Mouse (Mus musculus): ENCODE measurements around the gene Glo1. TPM values are rescaled to one million over a fixed set of nuclear protein-coding genes. Genes with fewer than 3 reads are reported as not detected.

The Glo1 gene
- total and polyA plus RNA-seq, 3 experiments, result 65.7 to 164 (median 146) TPM

DNA sequence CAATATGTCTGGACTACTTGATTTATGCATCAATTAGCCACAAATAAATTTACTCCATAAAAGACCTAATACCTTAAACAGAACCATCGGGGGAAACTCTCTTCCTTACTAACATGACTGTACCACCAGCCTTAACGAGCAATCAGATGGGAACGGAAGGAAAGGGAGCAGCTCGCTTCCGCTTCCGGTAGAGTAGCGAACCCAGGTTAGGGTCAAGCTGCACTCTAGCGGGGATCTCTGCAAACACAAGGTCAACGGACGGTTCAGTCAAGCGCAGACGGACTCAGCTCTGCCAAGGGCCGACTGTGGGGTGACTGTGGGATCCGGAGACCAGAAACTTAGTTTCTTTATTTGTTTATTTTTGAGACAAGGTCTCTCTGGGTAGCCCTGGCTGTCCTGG, 24.5 kb downstream of the Glo1 start:
- H3K4me1 ChIP-seq (ENCODE audit: control insufficient read depth, insufficient read depth, low read length), result no peaks in the 10 kb centered on the region; the same call in 1 of the 2 replicates
- no peaks in the 10 kb centered on the region for H3K27me3 ChIP-seq (ENCODE audit: control insufficient read depth, insufficient read depth, low read length)
- TF ChIP-seq CTCF (IDR thresholded peaks at IDR 0.05) (0 out of 2 replicates have a peak, but pooled peaks have one; percentile 8), EP300 (IDR thresholded peaks at IDR 0.05; ENCODE audit: insufficient read depth, low read depth, low read length) (no peak), POLR2A (IDR thresholded peaks at IDR 0.05; ENCODE audit: insufficient read depth, low read depth, low read length) (no peak)
- 81% methylated on average over 14 of the region's 14 CpGs for WGBS
- H3K27ac ChIP-seq, result no peak overlapping the region
- no peak overlapping the region for H3K4me3 ChIP-seq
- no peak overlapping the region for H3K9ac ChIP-seq (ENCODE audit: low read depth, low read length)
- peak in 1 of 2 experiments; percentile 22 for DNase-seq
- intact Hi-C loops (cut with DNase I), result no loop called here
- H3K36me3 ChIP-seq (ENCODE audit: control insufficient read depth, insufficient read depth, low read length), result no peaks in the 10 kb centered on the region
- H3K79me2 ChIP-seq (replicated peaks; ENCODE audit: control insufficient read depth, insufficient read depth, low read length), result no peaks in the 10 kb centered on the region

DNA sequence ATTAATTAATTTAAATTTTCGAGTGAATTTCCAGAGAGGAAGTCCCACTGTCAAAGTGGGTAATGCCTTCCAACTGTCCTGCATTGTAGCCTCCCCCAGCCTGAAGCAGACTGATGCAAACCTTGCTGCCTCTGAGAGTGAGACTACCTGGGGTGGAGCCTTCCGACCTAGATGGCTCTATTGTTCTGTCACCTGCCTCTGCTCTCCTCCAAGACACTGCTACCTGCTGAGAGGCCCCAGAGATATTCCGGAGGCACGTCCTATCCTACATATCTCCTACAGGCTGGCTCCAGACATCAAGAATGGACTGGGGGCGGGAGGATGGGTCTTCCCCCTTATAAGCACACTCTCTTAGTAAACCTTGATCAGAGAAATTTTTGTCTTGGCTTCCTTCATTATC, 28.4 kb downstream of the Glo1 start:
- intact Hi-C loops (cut with DNase I), result no loop called here
- no peak overlapping the region for H3K9ac ChIP-seq (ENCODE audit: low read depth, low read length)
- WGBS, result 89% methylated on average over 5 of the region's 5 CpGs
- no peaks in the 10 kb centered on the region; the same call in 1 of the 2 replicates for H3K36me3 ChIP-seq (ENCODE audit: control insufficient read depth, insufficient read depth, low read length)
- no peak for DNase-seq
- no peak overlapping the region for H3K4me3 ChIP-seq
- TF ChIP-seq CTCF (IDR thresholded peaks at IDR 0.05), result no peak
- H3K27me3 ChIP-seq (ENCODE audit: control insufficient read depth, insufficient read depth, low read length), result no peaks in the 10 kb centered on the region
- no peak overlapping the region for H3K27ac ChIP-seq
- H3K4me1 ChIP-seq (ENCODE audit: control insufficient read depth, insufficient read depth, low read length), result no peaks in the 10 kb centered on the region; the same call in 1 of the 2 replicates
- no peaks in the 10 kb centered on the region for H3K79me2 ChIP-seq (replicated peaks; ENCODE audit: control insufficient read depth, insufficient read depth, low read length)

DNA sequence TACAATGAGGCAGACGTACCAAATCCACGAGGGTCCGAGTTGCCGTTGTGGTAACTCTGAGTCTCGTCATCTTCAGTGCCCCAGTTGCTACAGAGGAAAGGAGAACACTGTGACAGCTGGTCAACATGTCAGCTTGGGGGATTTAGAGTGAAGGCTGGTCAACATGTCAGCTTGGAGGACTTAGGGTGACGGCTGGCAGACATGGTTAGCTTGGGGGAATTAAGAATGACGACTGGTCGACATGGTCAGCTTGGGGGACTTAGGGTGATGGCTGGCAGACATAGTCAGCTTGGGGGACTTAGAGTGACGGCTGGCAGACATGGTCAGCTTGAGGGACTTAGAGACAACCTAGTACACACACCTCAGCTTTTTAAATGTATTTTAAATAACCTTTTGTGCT, 28.9 kb downstream of the Glo1 start:
- Histone ChIP-seq H3K27ac (no peak overlapping the region), H3K9ac (ENCODE audit: low read depth, low read length) (no peak overlapping the region), H3K36me3 (ENCODE audit: control insufficient read depth, insufficient read depth, low read length) (no peaks in the 10 kb centered on the region; the same call in 1 of the 2 replicates), H3K79me2 (replicated peaks; ENCODE audit: control insufficient read depth, insufficient read depth, low read length) (no peaks in the 10 kb centered on the region), H3K4me1 (ENCODE audit: control insufficient read depth, insufficient read depth, low read length) (no peaks in the 10 kb centered on the region; the same call in 1 of the 2 replicates), H3K4me3 (no peak overlapping the region), H3K27me3 (ENCODE audit: control insufficient read depth, insufficient read depth, low read length) (no peaks in the 10 kb centered on the region)
- no peak for TF ChIP-seq POLR2A (IDR thresholded peaks at IDR 0.05; ENCODE audit: insufficient read depth, low read depth, low read length)
- intact Hi-C loops (cut with DNase I), result no loop called here
- WGBS, result 96% methylated on average over 9 of the region's 9 CpGs
- no peak for DNase-seq

DNA sequence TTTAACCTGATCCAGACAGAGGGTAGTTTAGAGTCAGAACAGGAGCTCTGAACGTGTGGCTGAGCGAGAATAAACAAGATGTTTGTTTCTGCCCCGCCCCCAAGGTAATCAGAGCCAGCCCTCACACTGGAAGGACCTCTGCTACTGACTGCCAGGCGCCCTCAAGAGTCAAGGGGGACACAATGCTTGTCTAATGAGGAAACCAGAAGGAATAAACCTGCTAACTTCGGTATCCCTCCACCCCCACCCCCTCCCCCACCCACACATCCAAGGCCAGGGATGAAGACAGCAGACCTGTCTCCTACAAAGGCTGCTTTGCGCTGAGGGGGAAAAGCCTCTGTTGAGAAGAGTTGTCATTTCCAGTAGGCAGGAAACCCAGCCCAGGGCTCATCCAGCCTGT, 31.8 kb downstream of the Glo1 start:
- H3K27ac ChIP-seq, result no peak overlapping the region
- no peak for TF ChIP-seq EP300 (IDR thresholded peaks at IDR 0.05; ENCODE audit: insufficient read depth, low read depth, low read length)
- TF ChIP-seq POLR2A (IDR thresholded peaks at IDR 0.05; ENCODE audit: insufficient read depth, low read depth, low read length), result no peak
- TF ChIP-seq CTCF (IDR thresholded peaks at IDR 0.05), result no peak
- no peak overlapping the region for H3K9ac ChIP-seq (ENCODE audit: low read depth, low read length)
- H3K27me3 ChIP-seq (ENCODE audit: control insufficient read depth, insufficient read depth, low read length), result no peaks in the 10 kb centered on the region
- intact Hi-C loops (cut with DNase I), result no loop called here
- H3K79me2 ChIP-seq (replicated peaks; ENCODE audit: control insufficient read depth, insufficient read depth, low read length), result no peaks in the 10 kb centered on the region
- no peaks in the 10 kb centered on the region for H3K4me1 ChIP-seq (ENCODE audit: control insufficient read depth, insufficient read depth, low read length)
- H3K4me3 ChIP-seq, result no peak overlapping the region
- 49% methylated on average over 6 of the region's 6 CpGs for WGBS
- DNase-seq, result no peak
- H3K36me3 ChIP-seq (ENCODE audit: control insufficient read depth, insufficient read depth, low read length), result no peaks in the 10 kb centered on the region; the same call in 1 of the 2 replicates

DNA sequence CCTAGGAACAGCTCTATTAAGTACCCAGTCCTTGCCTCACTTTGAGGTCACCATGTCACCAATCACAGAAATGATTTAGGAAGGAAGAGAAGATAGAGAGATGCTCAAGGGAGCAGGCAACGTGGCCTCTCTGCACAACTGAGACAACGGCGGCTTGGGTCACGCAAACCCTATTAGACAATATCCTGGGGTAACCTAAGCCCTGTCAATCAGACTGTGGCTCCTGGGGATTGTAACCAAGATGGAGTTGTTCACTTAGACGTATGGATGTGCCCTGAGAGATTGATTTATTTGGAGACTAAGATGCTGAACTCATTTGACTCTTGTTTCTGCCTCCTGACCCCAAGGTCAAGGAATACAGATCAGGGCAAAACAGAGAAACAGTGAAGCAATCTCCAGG, 32.3 kb downstream of the Glo1 start:
- Histone ChIP-seq H3K79me2 (replicated peaks; ENCODE audit: control insufficient read depth, insufficient read depth, low read length) (no peaks in the 10 kb centered on the region), H3K4me3 (no peak overlapping the region), H3K4me1 (ENCODE audit: control insufficient read depth, insufficient read depth, low read length) (no peaks in the 10 kb centered on the region), H3K27me3 (ENCODE audit: control insufficient read depth, insufficient read depth, low read length) (no peaks in the 10 kb centered on the region), H3K36me3 (ENCODE audit: control insufficient read depth, insufficient read depth, low read length) (no peaks in the 10 kb centered on the region; the same call in 1 of the 2 replicates), H3K9ac (ENCODE audit: low read depth, low read length) (no peak overlapping the region), H3K27ac (no peak overlapping the region)
- WGBS, result 70% methylated on average over 5 of the region's 5 CpGs
- no peak for DNase-seq
- TF ChIP-seq POLR2A (IDR thresholded peaks at IDR 0.05; ENCODE audit: insufficient read depth, low read depth, low read length) (no peak), EP300 (IDR thresholded peaks at IDR 0.05; ENCODE audit: insufficient read depth, low read depth, low read length) (no peak), CTCF (IDR thresholded peaks at IDR 0.05) (no peak)
- intact Hi-C loops (cut with DNase I), result no loop called here

DNA sequence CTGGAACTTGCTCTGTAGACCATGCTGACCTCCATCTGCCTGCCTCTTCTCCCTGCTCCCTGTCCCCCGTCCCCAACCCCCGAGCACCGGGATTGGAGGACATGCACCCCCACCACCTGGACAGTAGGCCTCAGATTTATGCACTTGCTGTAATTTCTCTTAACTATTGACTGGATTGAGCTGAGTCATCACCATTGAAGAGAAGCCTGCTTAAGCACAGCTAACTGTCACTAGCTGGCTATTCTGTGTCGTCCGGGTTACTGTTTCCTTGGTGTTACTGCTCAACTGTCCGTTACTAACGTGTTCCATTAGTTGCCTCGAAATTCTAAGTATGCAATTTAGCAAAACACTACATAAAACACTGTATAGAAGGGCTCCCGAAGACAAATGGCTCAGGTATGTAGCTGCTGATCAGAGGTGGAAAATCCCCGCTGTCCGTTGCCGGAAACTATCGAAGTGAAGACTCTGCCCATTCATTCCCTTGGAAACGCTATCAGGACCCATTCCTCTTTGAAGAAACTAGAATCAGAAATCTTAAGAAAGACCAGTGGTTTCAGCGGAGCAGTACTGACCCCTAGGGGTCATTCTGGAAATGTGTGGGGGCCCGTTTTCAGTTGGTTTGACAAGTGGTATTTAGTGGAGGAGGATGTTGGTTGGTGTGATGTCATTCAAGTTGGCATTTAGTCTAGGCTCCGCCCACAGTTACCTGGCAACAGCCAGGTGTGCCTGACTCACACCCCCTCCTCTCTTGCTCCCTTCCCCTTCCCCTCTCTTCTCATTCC, 36.1 kb downstream of the Glo1 start:
- WGBS, result 47% methylated on average over 17 of the region's 17 CpGs

More for the DNA sequence above, 36.1 kb downstream of the Glo1 start:
- Histone ChIP-seq H3K9ac (ENCODE audit: low read depth, low read length) (no peak overlapping the region), H3K27ac (no peak overlapping the region), H3K27me3 (ENCODE audit: control insufficient read depth, insufficient read depth, low read length) (no peaks in the 10 kb centered on the region), H3K4me3 (no peak overlapping the region), H3K4me1 (ENCODE audit: control insufficient read depth, insufficient read depth, low read length) (no peaks in the 10 kb centered on the region), H3K79me2 (replicated peaks; ENCODE audit: control insufficient read depth, insufficient read depth, low read length) (no peaks in the 10 kb centered on the region), H3K36me3 (ENCODE audit: control insufficient read depth, insufficient read depth, low read length) (no peaks in the 10 kb centered on the region)
- intact Hi-C loops (cut with DNase I), result loop anchor here (1.0 kb wide), 1 partner anchor 31 kb away; no protein-coding TSS in a partner anchor
- peak; percentile 54 to 55 for DNase-seq
- TF ChIP-seq CTCF (IDR thresholded peaks at IDR 0.05), result peak; percentile 93
- TF ChIP-seq POLR2A (IDR thresholded peaks at IDR 0.05; ENCODE audit: insufficient read depth, low read depth, low read length), result no peak
- no peak for TF ChIP-seq EP300 (IDR thresholded peaks at IDR 0.05; ENCODE audit: insufficient read depth, low read depth, low read length)
